Mouse (Mus musculus) gonadal fat pad, adult 2 months (tissue): ENCODE results near the gene Cnnm2. TPM values are rescaled to one million over a fixed set of nuclear protein-coding genes. Genes with fewer than 3 reads are reported as not detected.

ENCODE experiments used
- DNase-seq: peaks from one replicate; pipeline ENCODE4 v3.0.0-alpha.2; 2012; ENCODE audit warnings: low read depth
- polyA plus RNA-seq: library from polyadenylated mRNA; depleted of rRNA; stranded (reverse); fragments of >200 nt; gene quantifications from 2 replicates; pipeline ENCODE4 v1.2.3, GENCODE M21; 2012

Cnnm2 gene
- polyA plus RNA-seq, 1 experiment = 37.1 TPM

DNA sequence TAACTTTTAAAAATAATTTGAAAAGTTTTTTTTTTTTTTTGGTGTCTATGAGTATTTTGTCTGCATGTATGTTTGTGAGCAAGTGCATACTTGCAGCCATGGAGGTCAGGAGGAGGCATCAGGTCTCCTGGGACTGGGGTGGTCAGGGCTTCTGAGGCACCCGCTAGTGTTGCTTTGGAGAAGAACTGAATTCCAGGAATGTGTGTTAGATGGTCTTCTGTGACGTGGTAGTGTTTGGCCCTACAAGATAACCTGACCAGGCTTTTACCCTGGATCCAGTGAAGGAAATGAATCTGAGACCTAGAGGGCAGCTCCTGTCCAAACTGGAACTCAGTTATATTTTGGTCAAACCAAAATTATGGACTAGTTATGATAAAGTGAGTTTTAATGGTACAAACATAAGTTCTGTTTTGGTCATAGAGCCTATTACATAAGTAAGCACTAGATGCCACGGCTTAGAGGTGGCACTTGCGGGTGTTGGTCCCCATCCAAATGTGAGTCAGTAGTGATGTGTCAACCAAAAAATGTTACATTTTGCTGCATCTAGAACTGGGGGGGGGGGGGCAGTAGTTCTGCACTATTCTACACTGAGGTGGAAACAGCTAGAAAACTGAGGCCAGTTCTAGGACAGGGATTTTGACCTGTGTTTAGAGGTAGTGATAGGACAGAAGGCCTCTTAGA lies 38.6 kb downstream of the Cnnm2 start:
- no peak for DNase-seq

DNA sequence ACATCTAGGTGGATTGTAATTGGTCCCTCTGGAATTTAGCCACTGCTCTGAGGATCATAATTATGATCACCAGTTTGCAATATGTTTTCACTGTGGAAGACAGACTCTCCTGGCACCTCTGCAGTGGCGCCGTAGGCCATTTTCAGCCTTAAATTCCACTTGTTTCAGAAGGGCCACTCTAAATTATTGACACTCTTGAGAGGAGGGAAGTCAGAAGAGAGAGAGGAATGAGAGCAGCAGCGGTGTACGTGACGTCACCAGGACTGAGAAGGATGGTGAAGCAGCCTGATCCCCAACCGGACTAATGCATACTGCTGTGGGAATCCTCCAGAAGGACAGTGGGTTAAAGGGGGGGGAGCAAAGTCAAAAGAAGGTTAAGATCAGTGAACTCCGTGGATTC lies 40.1 kb downstream of the Cnnm2 start:
- no peak for DNase-seq

DNA sequence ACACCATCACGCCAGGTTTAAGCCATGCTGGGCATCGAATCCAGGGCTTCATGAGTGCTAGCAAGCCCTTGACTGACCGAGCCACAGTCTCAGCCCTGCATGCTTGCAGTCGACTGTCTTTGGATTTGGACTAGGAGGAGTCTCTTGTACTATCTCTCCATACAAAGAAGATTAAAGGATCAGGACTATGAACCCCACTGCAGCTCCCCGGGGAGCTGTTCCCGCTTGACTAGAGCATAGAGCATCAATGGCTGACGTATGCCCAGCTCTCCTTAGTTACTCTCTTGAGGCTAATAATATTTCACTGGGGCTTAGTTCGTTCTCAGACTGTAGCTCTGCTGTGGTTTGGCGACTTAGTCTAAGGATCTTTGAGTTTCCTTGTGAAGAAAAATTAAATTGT lies 40.9 kb downstream of the Cnnm2 start:
- no peak for DNase-seq

DNA sequence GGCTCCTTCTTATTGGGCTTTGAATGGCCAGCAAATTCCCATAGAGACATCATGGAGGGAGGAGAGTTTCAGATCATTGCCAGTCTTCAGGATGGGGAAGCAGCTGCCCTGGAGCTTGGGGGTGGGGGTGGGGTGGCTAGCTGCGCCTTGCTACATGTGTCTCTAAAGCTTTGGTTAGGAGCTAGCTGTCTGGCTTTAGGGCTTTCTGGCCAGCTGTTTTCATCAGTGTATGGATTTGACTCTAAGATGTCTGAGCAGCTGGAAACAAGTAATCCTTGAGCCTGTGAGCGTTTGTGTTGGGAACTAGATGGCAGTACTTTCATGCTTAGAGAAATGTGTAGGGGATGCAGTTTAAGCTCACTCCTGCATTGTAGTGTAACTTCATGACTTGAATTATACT lies 42.3 kb downstream of the Cnnm2 start:
- no peak for DNase-seq

DNA sequence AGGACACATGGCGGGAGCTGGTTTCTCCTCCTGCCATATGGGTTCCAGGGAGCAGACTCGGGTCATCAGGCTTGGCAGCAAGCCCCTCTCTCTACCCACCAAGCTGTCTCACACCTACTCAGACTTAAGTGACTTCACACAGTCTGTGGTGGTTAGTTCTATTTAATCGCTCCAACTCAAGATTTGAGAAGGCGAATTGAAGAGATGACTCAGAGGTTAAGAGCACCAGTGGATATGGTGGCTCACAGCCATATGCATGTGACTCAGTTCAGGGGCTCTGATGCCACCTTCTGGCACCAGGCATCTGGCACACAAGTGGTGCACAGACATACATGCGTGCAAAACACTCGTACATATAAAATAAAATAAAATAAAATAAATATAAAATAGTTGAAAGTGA lies 43.4 kb downstream of the Cnnm2 start:
- DNase-seq = no peak

DNA sequence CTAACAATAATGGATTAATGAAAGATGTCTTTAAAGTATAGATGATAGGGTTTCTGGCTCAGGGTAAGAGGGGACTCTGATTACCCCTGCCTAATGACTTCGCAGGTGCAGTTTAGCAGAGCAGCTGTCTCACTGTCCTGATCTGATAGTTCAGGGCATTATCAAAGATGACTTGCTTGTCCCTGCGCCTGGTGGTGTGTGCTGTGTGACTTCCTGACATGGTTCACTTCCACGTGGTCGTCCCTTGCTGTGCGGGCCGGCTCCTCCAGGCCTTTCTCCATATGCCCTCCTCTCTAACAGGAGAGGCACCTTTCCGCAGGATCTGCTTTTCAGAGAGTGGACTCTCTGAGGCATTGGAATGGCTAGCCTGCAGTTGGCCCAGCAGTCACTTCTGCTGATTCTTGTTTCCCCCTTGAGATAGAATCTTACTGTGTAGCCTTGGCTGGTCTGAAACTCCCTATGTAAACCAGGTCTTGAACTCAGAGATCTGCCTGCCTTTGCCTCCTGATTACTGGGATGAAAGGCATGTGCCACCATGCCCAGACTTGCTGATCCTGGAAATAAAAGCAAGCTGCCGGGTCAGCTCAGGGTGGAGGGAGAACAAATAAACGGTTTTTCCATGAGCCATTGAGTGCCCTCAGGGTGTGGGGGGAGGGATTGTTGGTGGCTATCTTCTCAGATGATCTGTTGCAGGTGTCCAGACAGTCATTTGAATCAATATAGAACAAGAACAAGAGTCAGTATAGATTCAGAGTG lies 44.7 kb downstream of the Cnnm2 start:
- no peak for DNase-seq

DNA sequence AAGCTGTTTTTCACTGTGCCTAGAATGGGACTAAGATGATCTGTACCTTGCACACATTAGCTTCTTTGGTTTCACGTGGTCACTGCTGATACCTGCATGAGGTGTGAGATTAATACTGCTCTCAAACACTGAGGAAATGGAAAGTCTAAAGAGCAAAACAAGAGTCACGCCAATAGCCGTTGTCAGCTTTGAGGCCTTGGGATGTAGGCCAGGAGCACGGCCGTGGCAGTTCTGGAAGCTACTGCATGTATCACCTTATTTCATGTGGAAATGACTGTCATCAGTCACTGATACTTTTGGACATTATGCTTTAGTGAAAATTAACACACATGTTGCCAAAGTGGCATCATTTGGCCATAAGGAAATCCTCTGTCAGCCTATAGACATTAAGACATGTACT lies 46.9 kb downstream of the Cnnm2 start:
- DNase-seq = no peak

DNA sequence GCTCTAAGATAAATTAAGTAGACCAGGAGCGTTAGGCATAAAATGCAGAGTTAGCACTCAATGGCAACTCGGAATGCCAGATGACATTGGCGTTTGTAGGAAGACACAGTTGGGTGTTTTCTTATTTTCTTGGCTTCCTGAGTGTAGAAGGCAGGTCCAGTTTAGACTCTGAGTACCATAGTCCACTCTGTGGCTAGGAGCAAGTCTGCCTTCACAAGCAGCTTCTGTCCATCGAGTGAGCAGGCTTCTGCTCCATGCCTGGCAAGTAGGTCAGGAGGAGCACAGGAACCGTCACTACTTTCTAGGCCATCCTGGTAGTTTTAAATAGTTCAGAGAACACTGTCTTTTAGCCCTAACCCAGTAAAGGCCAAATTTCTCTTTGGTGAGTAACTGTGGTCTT lies 47.6 kb downstream of the Cnnm2 start:
- no peak for DNase-seq

DNA sequence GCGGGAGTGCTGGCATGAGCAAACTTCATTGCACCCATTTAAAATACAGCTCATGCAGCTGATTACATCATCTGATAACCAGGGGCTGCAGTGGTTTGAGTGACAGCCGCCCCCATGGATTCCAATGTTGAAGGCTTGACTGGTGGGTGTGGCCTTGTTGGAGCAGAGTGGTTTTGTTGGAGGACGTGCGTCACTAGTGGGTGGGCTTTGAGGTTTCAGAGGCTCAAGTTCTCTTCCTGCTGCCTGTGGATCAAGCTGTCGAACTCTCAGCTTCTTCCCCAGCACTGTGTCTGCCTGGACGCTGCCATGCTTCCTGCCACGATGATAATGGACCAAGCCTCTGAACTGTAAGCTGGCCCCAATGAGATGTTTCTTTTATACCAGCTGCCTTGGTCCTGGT lies 57.9 kb downstream of the Cnnm2 start:
- DNase-seq = no peak

DNA sequence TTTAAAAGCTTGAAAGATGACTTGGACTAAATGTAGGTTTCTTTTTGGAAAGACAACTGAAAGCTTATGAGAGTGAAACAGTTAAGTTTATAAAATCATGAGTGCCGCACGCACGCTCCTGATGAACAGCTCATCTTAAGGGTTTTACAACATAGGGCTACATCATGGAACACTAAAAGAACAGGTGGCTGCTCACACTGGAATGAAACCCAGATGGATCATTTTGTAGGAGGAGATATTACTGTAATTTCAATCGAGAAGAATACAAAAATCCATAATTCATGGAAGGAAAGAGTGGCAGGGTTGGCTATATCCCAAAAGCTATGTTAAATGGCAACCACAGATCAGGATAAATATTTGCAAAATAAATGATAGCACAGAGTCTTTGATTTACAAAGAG lies 61.1 kb downstream of the Cnnm2 start:
- DNase-seq = no peak

DNA sequence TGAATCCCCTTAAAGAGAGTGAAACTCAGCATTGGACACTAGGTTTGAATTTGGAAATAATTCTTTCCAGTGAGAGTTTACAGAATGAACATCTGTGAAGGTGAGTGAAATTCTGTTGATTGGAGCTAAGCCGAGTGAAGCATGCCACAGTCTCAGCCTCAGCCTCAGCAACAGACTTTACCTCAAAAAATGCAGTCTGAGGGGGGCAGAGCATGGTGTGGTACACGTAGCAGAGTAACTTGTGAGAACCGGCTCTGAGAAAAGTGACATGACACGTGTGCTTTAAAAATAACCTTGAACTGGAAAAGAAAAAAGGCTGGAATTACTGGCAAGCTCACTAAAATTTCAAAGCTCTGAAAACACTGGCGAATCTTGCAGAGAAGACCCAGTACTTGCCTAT lies 62.4 kb downstream of the Cnnm2 start:
- DNase-seq = no peak

DNA sequence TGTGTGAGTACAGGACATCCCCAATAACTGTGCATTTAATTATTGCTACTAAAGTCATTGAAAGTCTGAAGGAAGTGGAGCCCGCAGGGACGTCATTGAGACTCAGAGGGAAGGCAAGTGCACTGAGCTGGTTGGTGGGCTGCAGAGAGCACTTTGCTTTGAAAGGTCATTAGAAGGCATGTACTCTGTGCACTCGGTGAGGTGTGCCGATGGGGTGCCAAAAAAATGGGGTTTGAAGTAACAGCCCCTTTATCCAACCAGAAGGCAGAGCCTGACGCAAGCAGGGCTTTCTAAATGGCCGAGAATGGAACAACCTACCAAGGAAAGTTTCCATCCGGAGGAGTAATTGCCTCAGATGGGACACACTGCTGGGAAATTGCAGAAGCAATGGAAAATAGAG lies 63.5 kb downstream of the Cnnm2 start:
- no peak for DNase-seq

DNA sequence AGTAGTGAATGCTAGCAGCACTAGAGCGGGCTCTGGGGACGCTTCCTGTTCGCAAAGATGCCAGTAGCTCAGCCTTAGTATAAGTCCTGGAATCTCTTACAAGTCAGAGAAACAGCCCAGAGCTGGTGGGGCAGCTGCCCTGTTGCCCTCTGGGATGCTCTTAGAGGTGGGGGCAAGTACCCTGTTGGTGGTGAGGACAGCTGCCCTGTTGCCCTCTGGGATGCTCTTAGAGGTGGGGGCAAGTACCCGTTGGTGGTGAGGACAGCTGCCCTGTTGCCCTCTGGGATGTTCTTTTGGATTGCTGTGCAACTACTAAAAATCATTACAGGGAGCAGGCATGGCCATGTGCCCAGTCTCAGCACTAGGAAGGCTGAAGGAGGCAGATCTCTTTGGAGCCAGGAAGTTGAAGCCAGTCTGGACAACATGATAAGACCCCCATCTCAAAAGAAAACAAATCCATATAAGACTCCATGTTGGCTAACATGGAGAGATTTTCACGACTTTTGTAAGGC lies 66.3 kb downstream of the Cnnm2 start:
- no peak for DNase-seq

DNA sequence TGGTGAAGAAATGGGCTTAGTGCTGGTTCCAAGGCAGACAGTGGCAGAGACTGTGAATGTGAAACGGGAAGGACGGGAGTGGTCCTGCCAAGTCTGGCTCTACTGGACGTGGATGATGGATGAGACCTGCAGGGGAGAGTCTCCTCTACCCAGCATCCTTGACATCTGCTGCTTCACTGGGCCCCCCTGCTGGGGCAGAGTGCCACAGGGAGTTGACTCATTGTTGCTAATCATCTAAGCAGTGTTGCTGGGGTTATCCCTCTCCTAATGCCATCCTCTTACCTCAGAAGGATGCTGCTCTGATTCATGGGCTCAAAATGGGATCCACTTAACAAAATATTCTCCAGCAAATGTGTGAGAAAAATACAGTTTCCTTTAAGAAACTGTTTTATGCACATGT lies 67.6 kb downstream of the Cnnm2 start:
- DNase-seq = no peak

DNA sequence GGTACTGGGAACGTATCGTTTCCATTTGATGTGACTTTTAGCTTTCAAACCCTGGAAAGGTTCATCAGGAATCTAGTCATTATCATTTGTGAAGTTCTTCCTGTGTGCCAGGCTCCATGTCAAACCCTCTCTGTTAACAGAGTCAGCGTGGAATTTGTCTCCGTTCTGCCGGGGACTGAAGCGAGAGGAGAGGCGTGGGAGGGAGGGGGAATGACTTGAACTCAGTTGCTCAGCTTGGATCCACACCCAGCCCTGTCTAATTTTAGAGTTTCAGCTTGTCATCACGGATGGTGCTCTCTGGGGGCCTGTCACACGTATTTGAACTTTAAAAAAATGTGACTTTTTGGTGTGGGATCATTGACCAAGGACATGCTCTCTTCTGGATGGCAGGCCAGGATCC lies 70.0 kb downstream of the Cnnm2 start:
- no peak for DNase-seq

DNA sequence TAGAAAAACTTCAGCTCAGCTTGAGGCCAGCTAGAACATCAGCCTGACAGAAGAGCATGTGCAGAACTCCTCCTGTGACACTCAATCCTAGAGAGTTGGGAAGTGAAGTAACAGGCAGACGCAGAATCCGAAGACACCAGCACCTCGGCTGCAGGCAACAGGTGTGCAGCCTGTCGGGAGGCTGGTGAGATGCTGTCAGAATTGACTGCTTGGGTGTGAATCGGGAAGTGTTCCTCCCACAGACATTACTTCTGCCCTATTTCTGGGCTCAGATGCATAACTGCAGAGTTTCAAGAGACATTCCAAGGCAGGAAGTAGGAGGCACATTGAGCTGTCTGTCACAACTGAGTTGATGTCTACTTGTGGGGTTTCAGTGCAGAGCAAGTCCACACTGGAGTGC lies 72.9 kb downstream of the Cnnm2 start:
- DNase-seq = no peak

DNA sequence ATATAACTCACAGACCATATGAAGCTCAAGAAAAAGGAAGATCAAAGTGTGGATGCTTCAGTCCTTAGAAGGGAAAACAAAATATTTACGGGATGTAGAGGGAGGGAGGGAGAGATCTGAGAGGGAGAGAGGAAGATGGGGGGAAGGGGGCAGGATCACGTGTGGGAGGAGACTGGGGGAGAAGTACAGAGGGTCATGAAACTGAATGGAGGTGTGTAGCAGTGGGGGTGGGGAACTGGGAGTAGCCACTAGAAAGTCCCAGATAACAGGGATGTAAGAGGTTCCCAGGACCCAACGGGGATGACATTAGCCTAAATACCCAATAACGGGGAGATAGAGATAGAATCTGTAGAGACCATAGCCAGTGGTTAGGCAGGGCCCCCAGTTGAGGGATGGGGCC lies 73.9 kb downstream of the Cnnm2 start:
- no peak for DNase-seq

DNA sequence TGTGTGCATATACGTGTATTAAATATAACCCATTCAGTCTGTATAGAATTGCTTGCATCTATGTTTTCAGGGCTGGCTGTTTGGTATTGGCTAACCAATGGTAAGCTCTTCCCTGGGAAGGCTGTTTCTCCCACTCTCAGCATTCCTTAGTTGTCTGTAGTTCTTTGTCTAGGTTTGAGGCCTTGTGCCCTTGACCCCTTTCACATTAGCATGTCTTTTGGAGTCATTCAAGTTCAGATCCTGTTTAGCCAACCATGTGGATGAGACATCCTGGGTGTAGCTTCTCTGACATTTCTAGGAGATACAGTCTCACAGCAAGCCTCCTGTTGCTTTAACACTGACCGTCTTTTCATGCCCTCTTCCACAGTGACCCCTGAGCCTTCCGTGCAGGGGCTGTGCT lies 74.7 kb downstream of the Cnnm2 start:
- no peak for DNase-seq

DNA sequence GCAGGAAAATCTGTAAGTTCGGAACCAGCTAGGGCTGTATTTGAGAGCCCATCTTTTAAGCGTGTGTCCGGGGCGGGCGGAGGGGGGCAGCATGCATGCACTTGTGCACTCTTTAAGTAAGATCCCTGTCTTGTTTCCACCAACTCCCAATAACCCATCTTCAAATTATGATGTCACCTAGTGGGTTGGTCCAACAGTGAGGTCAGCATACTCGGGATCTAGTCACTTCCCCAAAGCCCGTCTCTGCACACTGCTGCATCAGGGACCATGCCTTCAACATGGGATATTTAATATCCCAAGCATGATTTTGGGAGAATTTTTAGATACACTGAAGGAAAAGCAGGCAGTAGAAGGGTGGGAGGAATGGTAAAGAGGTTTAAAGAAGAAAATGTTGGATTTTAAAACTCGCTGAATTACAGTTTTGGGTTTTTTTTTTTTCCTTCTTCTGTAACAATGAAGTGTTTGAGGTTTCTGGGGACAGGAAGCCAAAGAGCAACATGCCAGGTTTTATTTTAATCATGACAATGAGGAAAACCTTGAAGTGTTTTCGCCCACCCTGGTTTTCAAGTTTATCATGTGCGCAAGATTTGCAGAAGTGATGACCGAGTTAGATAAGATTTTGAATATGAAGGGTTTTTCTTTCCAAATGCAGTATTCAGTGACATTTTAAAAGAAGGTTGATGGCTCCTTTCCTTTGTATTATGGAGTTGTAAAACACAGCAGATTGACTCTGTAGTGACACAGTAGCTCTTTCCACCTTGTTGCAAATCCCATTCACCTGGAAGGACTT lies 76.1 kb downstream of the Cnnm2 start:
- no peak for DNase-seq

DNA sequence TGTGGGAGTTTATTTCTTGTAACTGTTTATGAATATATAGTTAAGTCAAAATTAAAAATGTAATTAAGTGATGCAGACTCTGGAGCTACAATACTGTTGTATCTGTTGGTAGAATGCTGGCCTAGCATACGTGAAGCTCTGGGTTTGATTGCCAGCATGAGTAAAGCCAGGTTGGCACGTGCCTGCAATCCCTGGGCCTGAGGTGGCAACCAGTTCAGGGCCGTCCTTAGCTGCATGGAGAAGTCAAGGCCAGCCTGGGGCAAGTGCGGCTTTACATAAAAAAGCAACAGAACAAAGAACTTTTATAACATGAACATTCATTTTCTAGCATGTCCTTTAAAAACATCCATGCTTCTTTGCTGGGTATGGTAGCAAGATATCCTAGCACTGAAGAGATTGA lies 79.6 kb downstream of the Cnnm2 start:
- no peak for DNase-seq

DNA sequence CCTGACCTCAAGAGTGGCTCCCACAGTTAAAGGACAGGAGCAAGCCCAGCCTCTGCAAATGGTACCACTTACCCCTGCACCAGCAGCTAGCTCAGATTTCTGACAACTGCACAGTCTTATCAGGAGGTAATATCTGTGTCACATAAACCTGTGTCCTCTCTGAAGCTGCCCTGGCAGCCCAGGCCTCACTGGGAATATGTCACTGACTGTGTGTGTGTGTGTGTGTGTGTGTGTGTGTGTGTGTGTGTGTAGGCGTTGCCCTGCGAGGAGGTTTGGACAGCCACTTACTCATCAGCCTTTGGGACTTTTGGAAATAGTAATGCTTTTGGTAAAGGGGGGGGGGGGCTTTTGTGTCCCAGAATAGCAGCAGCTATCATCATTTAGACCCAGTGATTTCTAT lies 81.6 kb downstream of the Cnnm2 start:
- no peak for DNase-seq

DNA sequence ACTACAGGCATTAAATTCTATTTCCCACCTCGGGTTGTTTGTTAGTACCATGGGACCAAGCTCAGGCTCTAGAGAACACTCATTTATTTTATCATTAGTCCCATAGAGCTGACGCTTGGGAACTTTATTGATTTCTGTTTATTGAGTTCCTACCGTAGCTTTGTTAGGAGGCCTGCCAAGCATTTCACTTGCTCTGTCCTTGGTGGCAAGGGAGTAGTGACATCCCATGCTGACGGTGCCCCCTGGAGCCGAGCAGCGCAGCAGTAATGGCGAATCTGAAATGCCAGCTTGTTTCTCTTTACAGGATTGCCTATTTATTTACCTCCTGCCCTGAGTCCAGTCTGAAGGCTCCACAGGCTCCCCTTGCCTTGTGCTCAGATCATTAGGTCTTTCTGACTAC lies 84.7 kb downstream of the Cnnm2 start:
- DNase-seq = no peak

DNA sequence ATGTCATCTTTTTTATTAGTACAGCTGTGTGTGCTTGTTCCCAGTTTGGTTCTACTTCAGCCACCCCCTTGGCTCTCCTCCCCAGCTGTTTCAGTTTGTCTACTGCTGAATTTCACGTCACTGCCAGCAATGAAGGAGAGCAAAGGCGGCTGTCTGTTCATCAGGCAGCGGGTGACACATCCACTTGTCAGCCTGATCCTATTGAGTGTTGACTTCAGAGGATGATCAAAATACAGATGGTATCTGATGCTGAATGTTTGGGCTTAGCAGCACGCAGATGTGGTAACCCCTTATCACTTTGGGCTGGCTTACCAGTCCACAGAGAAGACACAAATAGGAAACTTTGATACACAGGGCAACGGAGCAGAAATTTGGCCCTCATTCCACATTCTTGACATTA lies 85.1 kb downstream of the Cnnm2 start:
- DNase-seq = no peak
